Mouse (Mus musculus): ENCODE measurements around the gene Stk11ip. TPM values are rescaled to one million over a fixed set of nuclear protein-coding genes. Genes with fewer than 3 reads are reported as not detected.

Gene Stk11ip
- polyA plus RNA-seq, 1 experiment from 2014 or later: 11.8 TPM

DNA sequence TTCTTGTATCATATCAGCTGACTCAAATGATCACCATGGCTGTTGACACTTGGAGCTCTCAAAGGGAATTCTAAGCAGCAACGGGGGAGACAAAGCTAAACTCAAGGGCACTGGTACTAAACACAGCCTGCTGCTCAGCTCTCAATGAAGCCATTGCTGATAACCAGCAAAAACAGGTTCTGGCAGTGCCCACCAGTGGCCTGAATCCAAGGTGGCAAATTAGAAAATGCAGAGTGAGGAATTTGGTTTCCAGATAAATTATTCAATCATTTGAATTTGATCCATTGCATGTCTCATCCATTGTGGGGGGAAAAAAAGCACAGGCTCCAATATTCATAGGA is 40.5 kb downstream of the Stk11ip start:
- ATAC-seq (ENCODE audit: insufficient number of reproducible peaks, insufficient read depth, low FRiP score, low read depth): no peak
- peaks cover 21 to 46% of the 10 kb centered on the region in 2 experiments for H3K4me1 ChIP-seq (ENCODE audit: control insufficient read depth in 2 of 2, insufficient read depth in 2 of 2, low read length in 2 of 2)
- 14% methylated on average over 1 of the region's 1 CpGs for WGBS
- H3K9me3 ChIP-seq (ENCODE audit: control insufficient read depth, low read length): peaks cover 6% of the 10 kb centered on the region; the same call in 1 of the 2 replicates
- no peak overlapping the region for H3K4me2 ChIP-seq (ENCODE audit: low read length)
- peaks cover 3% of the 10 kb centered on the region for H3K27me3 ChIP-seq (ENCODE audit: control insufficient read depth, insufficient read depth, low read length)
- H3K4me3 ChIP-seq (ENCODE audit: control insufficient read depth in 1 of 2, insufficient read depth in 1 of 2, low read depth in 1 of 2, low read length in 2 of 2): no peak overlapping the region
- no peak overlapping the region; the same call in 1 of the 2 replicates for H3K9ac ChIP-seq (ENCODE audit: low read length)
- peaks cover 19% of the 10 kb centered on the region for H3K36me3 ChIP-seq (ENCODE audit: control insufficient read depth, insufficient read depth, low read length)
- H3K27ac ChIP-seq (replicated peaks in 1 of 2; ENCODE audit: control insufficient read depth in 1 of 2, insufficient read depth in 1 of 2, low read depth in 2 of 2, low read length in 2 of 2): peak overlapping the region; percentile 35 to 61; a peak in 3 of 4 replicates

DNA sequence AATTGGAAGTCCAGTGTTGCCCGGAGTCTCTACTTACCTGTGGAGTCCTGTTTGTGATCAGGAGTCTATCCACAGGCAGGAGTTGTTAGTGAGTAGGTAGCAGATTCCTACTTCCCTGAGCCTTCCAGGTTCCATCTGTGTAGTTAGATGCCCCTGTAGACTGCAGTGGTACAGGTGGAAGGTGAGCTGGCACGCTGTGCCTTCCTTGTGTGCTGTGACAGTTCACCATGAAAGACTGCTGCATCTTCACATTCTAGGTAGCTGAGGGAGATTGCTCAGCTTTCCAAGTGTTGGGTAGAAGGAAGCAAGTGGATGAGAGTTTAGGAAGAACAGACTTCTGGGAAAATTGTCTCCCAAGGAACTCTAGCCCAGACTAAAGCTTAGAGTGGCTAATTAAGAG is 42.8 kb downstream of the Stk11ip start:
- Histone ChIP-seq H3K27me3 (ENCODE audit: control insufficient read depth, insufficient read depth, low read length) (peaks cover 3% of the 10 kb centered on the region), H3K4me2 (ENCODE audit: low read length) (no peak overlapping the region), H3K4me1 (ENCODE audit: control insufficient read depth in 2 of 2, insufficient read depth in 2 of 2, low read length in 2 of 2) (peaks cover 16 to 37% of the 10 kb centered on the region in 2 experiments), H3K36me3 (ENCODE audit: control insufficient read depth, insufficient read depth, low read length) (no peaks in the 10 kb centered on the region), H3K9me3 (ENCODE audit: control insufficient read depth, low read length) (peaks cover 6% of the 10 kb centered on the region; the same call in 1 of the 2 replicates), H3K9ac (ENCODE audit: low read length) (no peak overlapping the region), H3K4me3 (ENCODE audit: control insufficient read depth in 1 of 2, insufficient read depth in 1 of 2, low read depth in 1 of 2, low read length in 2 of 2) (no peak overlapping the region), H3K27ac (replicated peaks in 1 of 2; ENCODE audit: control insufficient read depth in 1 of 2, insufficient read depth in 1 of 2, low read depth in 2 of 2, low read length in 2 of 2) (no peak overlapping the region)
- 92% methylated on average over 2 of the region's 2 CpGs for WGBS
- no peak for ATAC-seq (ENCODE audit: insufficient number of reproducible peaks, insufficient read depth, low FRiP score, low read depth)

GRCm38 (mm10) chr1:75564916-75565315 is 43.6 kb downstream of the Stk11ip start:
- no peaks in the 10 kb centered on the region for H3K36me3 ChIP-seq (ENCODE audit: control insufficient read depth, insufficient read depth, low read length)
- peaks cover 13 to 32% of the 10 kb centered on the region in 2 experiments for H3K4me1 ChIP-seq (ENCODE audit: control insufficient read depth in 2 of 2, insufficient read depth in 2 of 2, low read length in 2 of 2)
- H3K27ac ChIP-seq (replicated peaks in 1 of 2; ENCODE audit: control insufficient read depth in 1 of 2, insufficient read depth in 1 of 2, low read depth in 2 of 2, low read length in 2 of 2): peak overlapping the region in 1 of 2 experiments; percentile 27; a peak in 1 of 4 replicates
- no peak overlapping the region for H3K4me3 ChIP-seq (ENCODE audit: control insufficient read depth in 1 of 2, insufficient read depth in 1 of 2, low read depth in 1 of 2, low read length in 2 of 2)
- peaks cover 3% of the 10 kb centered on the region for H3K27me3 ChIP-seq (ENCODE audit: control insufficient read depth, insufficient read depth, low read length)
- 47% methylated on average over 5 of the region's 5 CpGs for WGBS
- H3K4me2 ChIP-seq (ENCODE audit: low read length): no peak overlapping the region
- H3K9me3 ChIP-seq (ENCODE audit: control insufficient read depth, low read length): peaks cover 6% of the 10 kb centered on the region; the same call in 1 of the 2 replicates
- no peak overlapping the region for H3K9ac ChIP-seq (ENCODE audit: low read length)
- ATAC-seq (ENCODE audit: insufficient number of reproducible peaks, insufficient read depth, low FRiP score, low read depth): no peak

DNA sequence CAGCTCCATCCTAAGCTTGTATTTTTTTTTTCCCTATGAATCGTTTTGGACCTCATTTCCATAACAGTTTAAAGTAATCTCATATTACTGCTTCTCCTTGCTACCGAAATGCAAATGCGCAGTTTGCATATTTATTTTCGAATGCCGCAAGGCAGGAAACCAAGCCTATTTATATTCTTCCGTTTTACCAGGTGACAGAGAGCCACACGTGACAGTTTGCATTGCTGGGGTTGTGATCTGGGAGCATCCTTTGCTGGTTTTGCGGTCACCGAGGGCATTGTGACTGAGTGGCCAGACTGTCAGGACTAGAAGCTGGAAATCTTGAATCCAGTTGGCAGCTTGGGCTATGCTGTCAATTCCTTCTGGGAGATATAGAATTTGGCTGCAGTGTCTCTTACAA is 44.3 kb downstream of the Stk11ip start:
- Histone ChIP-seq H3K4me3 (ENCODE audit: control insufficient read depth in 1 of 2, insufficient read depth in 1 of 2, low read depth in 1 of 2, low read length in 2 of 2) (no peak overlapping the region), H3K27ac (replicated peaks in 1 of 2; ENCODE audit: control insufficient read depth in 1 of 2, insufficient read depth in 1 of 2, low read depth in 2 of 2, low read length in 2 of 2) (peak overlapping the region; percentile 52 to 67; a peak in 3 of 4 replicates), H3K9me3 (ENCODE audit: control insufficient read depth, low read length) (peaks cover 6% of the 10 kb centered on the region; the same call in 1 of the 2 replicates), H3K4me1 (ENCODE audit: control insufficient read depth in 2 of 2, insufficient read depth in 2 of 2, low read length in 2 of 2) (peaks cover 17 to 31% of the 10 kb centered on the region in 2 experiments), H3K4me2 (ENCODE audit: low read length) (0 out of 2 replicates have a peak overlapping the region, but pooled peaks have one; percentile 8), H3K27me3 (ENCODE audit: control insufficient read depth, insufficient read depth, low read length) (no peaks in the 10 kb centered on the region; the same call in none of the 2 replicates), H3K36me3 (ENCODE audit: control insufficient read depth, insufficient read depth, low read length) (no peaks in the 10 kb centered on the region), H3K9ac (ENCODE audit: low read length) (no peak overlapping the region)
- no peak for ATAC-seq (ENCODE audit: insufficient number of reproducible peaks, insufficient read depth, low FRiP score, low read depth)
- 42% methylated on average over 9 of the region's 9 CpGs for WGBS

GRCm38 (mm10) chr1:75570403-75570802 is 49.1 kb downstream of the Stk11ip start:
- Histone ChIP-seq H3K9ac (ENCODE audit: low read length) (no peak overlapping the region), H3K4me3 (ENCODE audit: control insufficient read depth in 1 of 2, insufficient read depth in 1 of 2, low read depth in 1 of 2, low read length in 2 of 2) (no peak overlapping the region)

DNA sequence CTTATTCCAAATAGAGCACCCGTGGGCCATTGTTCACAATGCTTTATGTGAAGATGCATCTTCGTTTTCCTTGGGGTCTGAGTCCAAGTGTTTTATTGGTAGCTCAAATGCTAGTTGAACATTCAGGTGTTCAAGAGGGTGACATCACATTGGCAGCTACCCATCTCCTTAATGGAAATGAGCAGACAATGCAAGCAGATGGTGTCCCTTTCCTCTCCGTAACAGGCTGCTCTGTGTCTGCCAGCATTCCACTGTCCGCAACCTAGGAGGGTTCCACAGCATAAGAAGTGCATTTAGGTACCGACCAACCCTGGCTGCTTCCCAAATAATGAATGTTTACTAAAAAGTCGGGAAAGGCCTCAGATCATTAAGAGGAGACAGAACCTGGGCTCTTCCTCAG is 51.4 kb downstream of the Stk11ip start:
- 83% methylated on average over 6 of the region's 6 CpGs for WGBS
- no peak overlapping the region for H3K4me2 ChIP-seq (ENCODE audit: low read length)
- no peaks in the 10 kb centered on the region for H3K36me3 ChIP-seq (ENCODE audit: control insufficient read depth, insufficient read depth, low read length)
- no peak overlapping the region for H3K27ac ChIP-seq (replicated peaks in 1 of 2; ENCODE audit: control insufficient read depth in 1 of 2, insufficient read depth in 1 of 2, low read depth in 2 of 2, low read length in 2 of 2)
- peaks cover 14 to 16% of the 10 kb centered on the region in 2 experiments for H3K4me1 ChIP-seq (ENCODE audit: control insufficient read depth in 2 of 2, insufficient read depth in 2 of 2, low read length in 2 of 2)
- ATAC-seq (ENCODE audit: insufficient number of reproducible peaks, insufficient read depth, low FRiP score, low read depth): no peak
- no peaks in the 10 kb centered on the region for H3K9me3 ChIP-seq (ENCODE audit: control insufficient read depth, low read length)
- no peak overlapping the region for H3K4me3 ChIP-seq (ENCODE audit: control insufficient read depth in 1 of 2, insufficient read depth in 1 of 2, low read depth in 1 of 2, low read length in 2 of 2)
- no peak overlapping the region for H3K9ac ChIP-seq (ENCODE audit: low read length)
- H3K27me3 ChIP-seq (ENCODE audit: control insufficient read depth, insufficient read depth, low read length): no peaks in the 10 kb centered on the region

More at GRCm38 (mm10) chr1:75570403-75570802, 49.1 kb downstream of the Stk11ip start:
- Histone ChIP-seq H3K9me3 (ENCODE audit: control insufficient read depth, low read length) (no peaks in the 10 kb centered on the region), H3K4me2 (ENCODE audit: low read length) (no peak overlapping the region), H3K27me3 (ENCODE audit: control insufficient read depth, insufficient read depth, low read length) (no peaks in the 10 kb centered on the region), H3K36me3 (ENCODE audit: control insufficient read depth, insufficient read depth, low read length) (no peaks in the 10 kb centered on the region), H3K27ac (replicated peaks in 1 of 2; ENCODE audit: control insufficient read depth in 1 of 2, insufficient read depth in 1 of 2, low read depth in 2 of 2, low read length in 2 of 2) (peak overlapping the region; percentile 79 to 82), H3K4me1 (ENCODE audit: control insufficient read depth in 2 of 2, insufficient read depth in 2 of 2, low read length in 2 of 2) (peaks cover 19 to 24% of the 10 kb centered on the region in 2 experiments)
- 41% methylated on average over 6 of the region's 6 CpGs for WGBS
- no peak for ATAC-seq (ENCODE audit: insufficient number of reproducible peaks, insufficient read depth, low FRiP score, low read depth)

- H3K9me3 ChIP-seq (ENCODE audit: control insufficient read depth, low read length): no peaks in the 10 kb centered on the region
- no peak overlapping the region for H3K9ac ChIP-seq (ENCODE audit: low read length)
- peaks cover 14 to 16% of the 10 kb centered on the region in 2 experiments for H3K4me1 ChIP-seq (ENCODE audit: control insufficient read depth in 2 of 2, insufficient read depth in 2 of 2, low read length in 2 of 2)
- no peak overlapping the region for H3K4me3 ChIP-seq (ENCODE audit: control insufficient read depth in 1 of 2, insufficient read depth in 1 of 2, low read depth in 1 of 2, low read length in 2 of 2)
- ATAC-seq (ENCODE audit: insufficient number of reproducible peaks, insufficient read depth, low FRiP score, low read depth): no peak
- H3K27ac ChIP-seq (replicated peaks in 1 of 2; ENCODE audit: control insufficient read depth in 1 of 2, insufficient read depth in 1 of 2, low read depth in 2 of 2, low read length in 2 of 2): no peak overlapping the region
- no peaks in the 10 kb centered on the region for H3K27me3 ChIP-seq (ENCODE audit: control insufficient read depth, insufficient read depth, low read length)
- WGBS: 34% methylated on average over 7 of the region's 7 CpGs
- no peaks in the 10 kb centered on the region for H3K36me3 ChIP-seq (ENCODE audit: control insufficient read depth, insufficient read depth, low read length)
- H3K4me2 ChIP-seq (ENCODE audit: low read length): no peak overlapping the region
These were observed 52.4 kb downstream of the Stk11ip start for GRCm38 (mm10) chr1:75573715-75574114.

All from heart, embryonic 14.5 days (tissue).